Mouse (Mus musculus) stomach, postnatal 0 days (tissue): ENCODE measurements around the gene Sult1d1.

Experiments used
- CTCF ChIP-seq: IDR thresholded peaks from 2 replicates; pipeline ENCODE4 v1.5.1; 2016; ENCODE audit warnings: antibody characterized with exemption, low read depth, mild to moderate bottlenecking, moderate library complexity
- EP300 ChIP-seq: optimal IDR thresholded peaks from 2 replicates; pipeline ENCODE3; 2016; ENCODE audit warnings: antibody characterized with exemption

- no peak for TF ChIP-seq CTCF
- no peak for TF ChIP-seq EP300
Measured at GRCm38 (mm10) chr5:87615128-87615390, 46.2 kb upstream of the Sult1d1 start.
